Mouse (Mus musculus): Measurements from ENCODE around the gene 1700067K01Rik. TPM values are rescaled to one million over a fixed set of nuclear protein-coding genes. Genes with fewer than 3 reads are reported as not detected.
"Not testable (repeated sequence)": the region's sequence is repeated elsewhere in the genome, so short reads cannot be mapped to it uniquely, and the experiment has no call there.

The 1700067K01Rik gene
- polyA plus RNA-seq, 1 experiment: 0.91 TPM

- Histone ChIP-seq H3K27ac (ENCODE audit: insufficient read depth, low read depth, low read length) (no peak overlapping the region), H3K27me3 (ENCODE audit: control insufficient read depth, insufficient read depth, low read length) (no peaks in the 10 kb centered on the region), H3K36me3 (ENCODE audit: control insufficient read depth, insufficient read depth, low read length) (peaks cover 36% of the 10 kb centered on the region), H3K4me3 (ENCODE audit: low read depth, low read length) (no peak overlapping the region), H3K4me1 (ENCODE audit: control insufficient read depth, insufficient read depth, insufficient read length, low read length) (peaks cover 3% of the 10 kb centered on the region; the same call in 1 of the 2 replicates)
- TF ChIP-seq CTCF (IDR thresholded peaks at IDR 0.05; ENCODE audit: extremely low read depth, insufficient read length, insufficient replicate concordance, low read depth, low read length) (no peak), POLR2A (IDR thresholded peaks at IDR 0.05; ENCODE audit: low read depth, low read length) (no peak)
- WGBS: 77% methylated on average over 4 of the region's 4 CpGs
Measured at GRCm38 (mm10) chr8:83982449-83982848, 18.9 kb upstream of the 1700067K01Rik start.

- not testable (repeated sequence) for H3K4me3 ChIP-seq (ENCODE audit: low read depth, low read length); H3K27me3 ChIP-seq (ENCODE audit: control insufficient read depth, insufficient read depth, low read length); H3K27ac ChIP-seq (ENCODE audit: insufficient read depth, low read depth, low read length); H3K4me1 ChIP-seq (ENCODE audit: control insufficient read depth, insufficient read depth, insufficient read length, low read length)
- peaks cover 42% of the 10 kb centered on the region for H3K36me3 ChIP-seq (ENCODE audit: control insufficient read depth, insufficient read depth, low read length)
- 96% methylated on average over 2 of the region's 2 CpGs for WGBS
Measured at GRCm38 (mm10) chr8:83983222-83983621, 18.1 kb upstream of the 1700067K01Rik start.

- Histone ChIP-seq H3K36me3 (ENCODE audit: control insufficient read depth, insufficient read depth, low read length) (peaks cover 55% of the 10 kb centered on the region), H3K27ac (ENCODE audit: insufficient read depth, low read depth, low read length) (no peak overlapping the region), H3K4me3 (ENCODE audit: low read depth, low read length) (no peak overlapping the region), H3K4me1 (ENCODE audit: control insufficient read depth, insufficient read depth, insufficient read length, low read length) (no peaks in the 10 kb centered on the region), H3K27me3 (ENCODE audit: control insufficient read depth, insufficient read depth, low read length) (no peaks in the 10 kb centered on the region)
- TF ChIP-seq CTCF (IDR thresholded peaks at IDR 0.05; ENCODE audit: extremely low read depth, insufficient read length, insufficient replicate concordance, low read depth, low read length) (no peak), POLR2A (IDR thresholded peaks at IDR 0.05; ENCODE audit: low read depth, low read length) (no peak)
- 87% methylated on average over 7 of the region's 7 CpGs for WGBS
Measured at GRCm38 (mm10) chr8:83989243-83989642, 12.1 kb upstream of the 1700067K01Rik start.

- WGBS: 94% methylated on average over 14 of the region's 14 CpGs
- no peaks in the 10 kb centered on the region for H3K4me1 ChIP-seq (ENCODE audit: control insufficient read depth, insufficient read depth, insufficient read length, low read length)
- no peak for TF ChIP-seq POLR2A (IDR thresholded peaks at IDR 0.05; ENCODE audit: low read depth, low read length)
- H3K27ac ChIP-seq (ENCODE audit: insufficient read depth, low read depth, low read length): no peak overlapping the region
- H3K27me3 ChIP-seq (ENCODE audit: control insufficient read depth, insufficient read depth, low read length): no peaks in the 10 kb centered on the region
- no peak overlapping the region for H3K4me3 ChIP-seq (ENCODE audit: low read depth, low read length)
- H3K36me3 ChIP-seq (ENCODE audit: control insufficient read depth, insufficient read depth, low read length): peaks cover 52% of the 10 kb centered on the region
Measured at GRCm38 (mm10) chr8:83990170-83990569, 11.1 kb upstream of the 1700067K01Rik start.

GRCm38 (mm10) chr8:83992488-83992887 lies 8.8 kb upstream of the 1700067K01Rik start:
- no peaks in the 10 kb centered on the region for H3K4me1 ChIP-seq (ENCODE audit: control insufficient read depth, insufficient read depth, insufficient read length, low read length)
- H3K4me3 ChIP-seq (ENCODE audit: low read depth, low read length): no peak overlapping the region
- no peak for TF ChIP-seq POLR2A (IDR thresholded peaks at IDR 0.05; ENCODE audit: low read depth, low read length)
- TF ChIP-seq CTCF (IDR thresholded peaks at IDR 0.05; ENCODE audit: extremely low read depth, insufficient read length, insufficient replicate concordance, low read depth, low read length): no peak
- no peak overlapping the region for H3K27ac ChIP-seq (ENCODE audit: insufficient read depth, low read depth, low read length)
- H3K36me3 ChIP-seq (ENCODE audit: control insufficient read depth, insufficient read depth, low read length): peaks cover 34% of the 10 kb centered on the region
- WGBS: 87% methylated on average over 2 of the region's 2 CpGs
- H3K27me3 ChIP-seq (ENCODE audit: control insufficient read depth, insufficient read depth, low read length): no peaks in the 10 kb centered on the region

GRCm38 (mm10) chr8:83994030-83994429 lies 7.3 kb upstream of the 1700067K01Rik start:
- peaks cover 24% of the 10 kb centered on the region for H3K36me3 ChIP-seq (ENCODE audit: control insufficient read depth, insufficient read depth, low read length)
- TF ChIP-seq POLR2A (IDR thresholded peaks at IDR 0.05; ENCODE audit: low read depth, low read length) (no peak), CTCF (IDR thresholded peaks at IDR 0.05; ENCODE audit: extremely low read depth, insufficient read length, insufficient replicate concordance, low read depth, low read length) (no peak)
- H3K4me1 ChIP-seq (ENCODE audit: control insufficient read depth, insufficient read depth, insufficient read length, low read length): peaks cover 2% of the 10 kb centered on the region
- 74% methylated on average over 3 of the region's 3 CpGs for WGBS
- no peaks in the 10 kb centered on the region for H3K27me3 ChIP-seq (ENCODE audit: control insufficient read depth, insufficient read depth, low read length)
- H3K27ac ChIP-seq (ENCODE audit: insufficient read depth, low read depth, low read length): no peak overlapping the region
- H3K4me3 ChIP-seq (ENCODE audit: low read depth, low read length): no peak overlapping the region

GRCm38 (mm10) chr8:83995973-83996372 lies 5.3 kb upstream of the 1700067K01Rik start:
- TF ChIP-seq POLR2A (IDR thresholded peaks at IDR 0.05; ENCODE audit: low read depth, low read length) (no peak), CTCF (IDR thresholded peaks at IDR 0.05; ENCODE audit: extremely low read depth, insufficient read length, insufficient replicate concordance, low read depth, low read length) (no peak)
- H3K27me3 ChIP-seq (ENCODE audit: control insufficient read depth, insufficient read depth, low read length): no peaks in the 10 kb centered on the region
- 46% methylated on average over 12 of the region's 12 CpGs for WGBS
- H3K36me3 ChIP-seq (ENCODE audit: control insufficient read depth, insufficient read depth, low read length): peaks cover 11% of the 10 kb centered on the region
- H3K4me3 ChIP-seq (ENCODE audit: low read depth, low read length): no peak overlapping the region
- no peak overlapping the region for H3K27ac ChIP-seq (ENCODE audit: insufficient read depth, low read depth, low read length)
- H3K4me1 ChIP-seq (ENCODE audit: control insufficient read depth, insufficient read depth, insufficient read length, low read length): peaks cover 6% of the 10 kb centered on the region

Data from small intestine, adult 2 months (tissue).